Mouse (Mus musculus) heart, adult 2 months (tissue): Measurements from ENCODE around the gene Zbtb32.

Experiments used
- CTCF ChIP-seq: fragments of 200-600 bp; IDR thresholded peaks from 2 replicates; pipeline ENCODE4 v1.8.1; 2022; ENCODE audit warnings: antibody characterized with exemption, mild to moderate bottlenecking, moderate library complexity
- EP300 ChIP-seq: fragments of 200-500 bp; IDR thresholded peaks from 2 replicates; pipeline ENCODE4 v1.6.1; 2011; ENCODE audit warnings: low read depth, low read length, control low read depth; ENCODE audit not compliant: insufficient read depth

DNA sequence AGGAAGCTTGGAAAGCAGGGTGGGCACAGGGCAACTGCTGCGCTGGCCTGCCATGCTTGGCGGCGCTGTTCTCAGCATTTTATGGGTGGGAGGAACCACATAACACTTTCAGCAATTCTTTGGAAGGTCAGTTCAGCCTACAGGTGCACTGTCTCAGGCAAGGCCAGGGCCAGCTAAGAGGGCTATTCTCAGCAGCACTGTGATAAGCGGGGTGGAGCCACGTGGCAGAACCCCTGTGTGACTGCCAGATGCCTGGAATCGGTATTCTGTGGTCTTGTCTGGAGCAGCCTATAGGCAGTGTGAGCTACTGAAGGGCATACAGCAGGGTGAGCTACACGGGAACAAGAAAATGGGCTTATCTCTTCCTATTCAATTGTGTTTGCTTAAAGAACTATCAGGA lies 11.3 kb upstream of the Zbtb32 start:
- TF ChIP-seq EP300 (no peak), CTCF (no peak)
